Mouse (Mus musculus): ENCODE results near the gene Taz. TPM values are rescaled to one million over a fixed set of nuclear protein-coding genes. Genes with fewer than 3 reads are reported as not detected.
A peak's percentile ranks its signal among the peaks of the same experiment; 100 is the strongest.

The Taz gene
- polyA plus RNA-seq, 1 experiment from 2014 or later: 77.6 TPM

- ATAC-seq (replicated peaks; ENCODE audit: extremely low read depth, insufficient read depth, low FRiP score): peak; percentile 18; the same call in 1 of the 2 replicates
- peak overlapping the region; percentile 93 for H3K27ac ChIP-seq (ENCODE audit: low read length)
Observed at GRCm38 (mm10) chrX:74246693-74247092, 35.0 kb upstream of the Taz start.

DNA sequence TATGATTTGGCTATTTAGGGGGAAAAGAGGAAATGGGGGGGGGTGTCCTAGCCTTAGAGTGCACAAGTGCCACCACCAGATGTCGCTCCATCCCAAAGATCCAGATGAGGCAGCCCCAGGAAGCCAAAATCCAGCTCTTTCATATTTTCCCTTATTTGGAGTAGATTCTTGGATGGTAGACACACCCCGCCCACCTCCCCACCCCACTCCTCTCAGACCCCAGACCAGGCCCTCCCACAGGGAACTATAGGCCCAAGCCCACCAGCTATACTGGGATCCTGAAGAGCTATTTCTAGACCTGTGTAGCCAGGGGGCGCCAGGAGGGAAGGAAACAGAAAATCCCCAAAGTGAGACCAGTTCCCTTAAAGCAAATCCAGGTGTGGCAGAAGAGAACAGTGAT is 33.1 kb upstream of the Taz start:
- peak overlapping the region; percentile 68 for H3K4me2 ChIP-seq (ENCODE audit: low read depth, low read length)
- peaks cover 2% of the 10 kb centered on the region; the same call in 1 of the 2 replicates for H3K4me1 ChIP-seq (ENCODE audit: control insufficient read depth, insufficient read depth, low read length)
- WGBS: 5% methylated on average over 3 of the region's 3 CpGs
- ATAC-seq (replicated peaks; ENCODE audit: extremely low read depth, insufficient read depth, low FRiP score): no peak
- H3K36me3 ChIP-seq (ENCODE audit: control insufficient read depth, insufficient read depth): no peaks in the 10 kb centered on the region
- H3K9ac ChIP-seq (ENCODE audit: low read length): peak overlapping the region; percentile 76
- peak overlapping the region; percentile 51 for H3K4me3 ChIP-seq (ENCODE audit: low read length)
- no peaks in the 10 kb centered on the region for H3K9me3 ChIP-seq (replicated peaks; ENCODE audit: control insufficient read depth, low read length)
- H3K27me3 ChIP-seq (ENCODE audit: control insufficient read depth, insufficient read depth, low read length): no peaks in the 10 kb centered on the region
- peak overlapping the region; percentile 81 for H3K27ac ChIP-seq (ENCODE audit: low read length)

More at GRCm38 (mm10) chrX:74246693-74247092, 35.0 kb upstream of the Taz start:
- no peaks in the 10 kb centered on the region for H3K27me3 ChIP-seq (ENCODE audit: control insufficient read depth, insufficient read depth, low read length)
- peaks cover 15% of the 10 kb centered on the region for H3K36me3 ChIP-seq (ENCODE audit: control insufficient read depth, insufficient read depth)
- no peaks in the 10 kb centered on the region for H3K9me3 ChIP-seq (replicated peaks; ENCODE audit: control insufficient read depth, low read length)
- H3K9ac ChIP-seq (ENCODE audit: low read length): peak overlapping the region; percentile 75
- peak overlapping the region; percentile 68 for H3K4me2 ChIP-seq (ENCODE audit: low read depth, low read length)
- 21% methylated on average over 15 of the region's 15 CpGs for WGBS
- peaks cover 9% of the 10 kb centered on the region for H3K4me1 ChIP-seq (ENCODE audit: control insufficient read depth, insufficient read depth, low read length)
- H3K4me3 ChIP-seq (ENCODE audit: low read length): peak overlapping the region; percentile 55

GRCm38 (mm10) chrX:74249615-74250014 is 32.1 kb upstream of the Taz start, which contains the start of gene Flna:
Gene Flna, minus strand, starts transcription at chrX:74249820.
- no peak for ATAC-seq (replicated peaks; ENCODE audit: extremely low read depth, insufficient read depth, low FRiP score)

GRCm38 (mm10) chrX:74254153-74254887 is 27.4 kb upstream of the Taz start, which contains the start of gene Emd:
Gene Emd, plus strand, starts transcription at chrX:74254687.
- Histone ChIP-seq H3K27ac (ENCODE audit: low read length) (peak within 1 kb of the TSS; percentile 91), H3K27me3 (ENCODE audit: control insufficient read depth, insufficient read depth, low read length) (no peaks in the 10 kb centered on the region), H3K4me2 (ENCODE audit: low read depth, low read length) (peak within 1 kb of the TSS; percentile 74), H3K9me3 (replicated peaks; ENCODE audit: control insufficient read depth, low read length) (no peaks in the 10 kb centered on the region), H3K4me3 (ENCODE audit: low read length) (peak within 1 kb of the TSS; percentile 69), H3K36me3 (ENCODE audit: control insufficient read depth, insufficient read depth) (peaks cover 7% of the 10 kb centered on the region), H3K9ac (ENCODE audit: low read length) (peak within 1 kb of the TSS; percentile 82), H3K4me1 (ENCODE audit: control insufficient read depth, insufficient read depth, low read length) (peaks cover 3% of the 10 kb centered on the region; the same call in 1 of the 2 replicates)
- WGBS: 18% methylated on average over 39 of the region's 39 CpGs
- ATAC-seq (replicated peaks; ENCODE audit: extremely low read depth, insufficient read depth, low FRiP score): peak; percentile 96

More at GRCm38 (mm10) chrX:74249615-74250014, 32.1 kb upstream of the Taz start, which contains the start of gene Flna:
- H3K27me3 ChIP-seq (ENCODE audit: control insufficient read depth, insufficient read depth, low read length): no peaks in the 10 kb centered on the region
- peak within 1 kb of the TSS; percentile 68 for H3K4me2 ChIP-seq (ENCODE audit: low read depth, low read length)
- no peaks in the 10 kb centered on the region for H3K36me3 ChIP-seq (ENCODE audit: control insufficient read depth, insufficient read depth)
- peaks cover 2% of the 10 kb centered on the region; the same call in 1 of the 2 replicates for H3K4me1 ChIP-seq (ENCODE audit: control insufficient read depth, insufficient read depth, low read length)
- H3K9ac ChIP-seq (ENCODE audit: low read length): peak within 1 kb of the TSS; percentile 76
- WGBS: 15% methylated on average over 38 of the region's 38 CpGs
- peak within 1 kb of the TSS; percentile 51 for H3K4me3 ChIP-seq (ENCODE audit: low read length)
- H3K27ac ChIP-seq (ENCODE audit: low read length): peak within 1 kb of the TSS; percentile 81
- no peaks in the 10 kb centered on the region for H3K9me3 ChIP-seq (replicated peaks; ENCODE audit: control insufficient read depth, low read length)

GRCm38 (mm10) chrX:74254888-74255565 is 26.7 kb upstream of the Taz start:
- Histone ChIP-seq H3K27me3 (ENCODE audit: control insufficient read depth, insufficient read depth, low read length) (no peaks in the 10 kb centered on the region), H3K4me1 (ENCODE audit: control insufficient read depth, insufficient read depth, low read length) (peaks cover 3% of the 10 kb centered on the region; the same call in 1 of the 2 replicates), H3K9me3 (replicated peaks; ENCODE audit: control insufficient read depth, low read length) (no peaks in the 10 kb centered on the region), H3K36me3 (ENCODE audit: control insufficient read depth, insufficient read depth) (peaks cover 7% of the 10 kb centered on the region), H3K9ac (ENCODE audit: low read length) (peak overlapping the region; percentile 82), H3K4me3 (ENCODE audit: low read length) (peak overlapping the region; percentile 69), H3K27ac (ENCODE audit: low read length) (peak overlapping the region; percentile 91), H3K4me2 (ENCODE audit: low read depth, low read length) (peak overlapping the region; percentile 74)
- 18% methylated on average over 31 of the region's 31 CpGs for WGBS
- ATAC-seq (replicated peaks; ENCODE audit: extremely low read depth, insufficient read depth, low FRiP score): no peak; the same call in 1 of the 2 replicates

GRCm38 (mm10) chrX:74257746-74258145 is 24.0 kb upstream of the Taz start:
- H3K4me2 ChIP-seq (ENCODE audit: low read depth, low read length): no peak overlapping the region
- peaks cover 3% of the 10 kb centered on the region; the same call in 1 of the 2 replicates for H3K4me1 ChIP-seq (ENCODE audit: control insufficient read depth, insufficient read depth, low read length)
- H3K27me3 ChIP-seq (ENCODE audit: control insufficient read depth, insufficient read depth, low read length): no peaks in the 10 kb centered on the region
- no peak for ATAC-seq (replicated peaks; ENCODE audit: extremely low read depth, insufficient read depth, low FRiP score)
- H3K4me3 ChIP-seq (ENCODE audit: low read length): no peak overlapping the region
- no peak overlapping the region for H3K9ac ChIP-seq (ENCODE audit: low read length)
- H3K36me3 ChIP-seq (ENCODE audit: control insufficient read depth, insufficient read depth): peaks cover 7% of the 10 kb centered on the region
- H3K27ac ChIP-seq (ENCODE audit: low read length): no peak overlapping the region
- H3K9me3 ChIP-seq (replicated peaks; ENCODE audit: control insufficient read depth, low read length): no peaks in the 10 kb centered on the region
- 91% methylated on average over 3 of the region's 3 CpGs for WGBS

GRCm38 (mm10) chrX:74269736-74270061 is 12.0 kb upstream of the Taz start:
- Histone ChIP-seq H3K27ac (ENCODE audit: low read length) (peak overlapping the region; percentile 90), H3K4me1 (ENCODE audit: control insufficient read depth, insufficient read depth, low read length) (no peaks in the 10 kb centered on the region), H3K9ac (ENCODE audit: low read length) (peak overlapping the region; percentile 62), H3K9me3 (replicated peaks; ENCODE audit: control insufficient read depth, low read length) (no peaks in the 10 kb centered on the region), H3K4me3 (ENCODE audit: low read length) (peak overlapping the region; percentile 72), H3K27me3 (ENCODE audit: control insufficient read depth, insufficient read depth, low read length) (no peaks in the 10 kb centered on the region), H3K36me3 (ENCODE audit: control insufficient read depth, insufficient read depth) (peaks cover 3% of the 10 kb centered on the region; the same call in 1 of the 2 replicates), H3K4me2 (ENCODE audit: low read depth, low read length) (peak overlapping the region; percentile 55)
- WGBS: 25% methylated on average over 3 of the region's 3 CpGs
- ATAC-seq (replicated peaks; ENCODE audit: extremely low read depth, insufficient read depth, low FRiP score): peak; percentile 26

GRCm38 (mm10) chrX:74270062-74270901 is 11.4 kb upstream of the Taz start, which contains the start of gene Rpl10:
Gene Rpl10, plus strand, starts transcription at chrX:74270812.
- H3K9ac ChIP-seq (ENCODE audit: low read length): peak within 1 kb of the TSS; percentile 81
- peak; percentile 92 for ATAC-seq (replicated peaks; ENCODE audit: extremely low read depth, insufficient read depth, low FRiP score)
- peak within 1 kb of the TSS; percentile 71 for H3K4me2 ChIP-seq (ENCODE audit: low read depth, low read length)
- no peaks in the 10 kb centered on the region for H3K9me3 ChIP-seq (replicated peaks; ENCODE audit: control insufficient read depth, low read length)
- H3K27ac ChIP-seq (ENCODE audit: low read length): peak within 1 kb of the TSS; percentile 90
- peak within 1 kb of the TSS; percentile 72 for H3K4me3 ChIP-seq (ENCODE audit: low read length)
- H3K4me1 ChIP-seq (ENCODE audit: control insufficient read depth, insufficient read depth, low read length): no peaks in the 10 kb centered on the region
- 9% methylated on average over 42 of the region's 42 CpGs for WGBS
- no peaks in the 10 kb centered on the region for H3K27me3 ChIP-seq (ENCODE audit: control insufficient read depth, insufficient read depth, low read length)
- peaks cover 3% of the 10 kb centered on the region; the same call in 1 of the 2 replicates for H3K36me3 ChIP-seq (ENCODE audit: control insufficient read depth, insufficient read depth)

Measured in heart, embryonic 16.5 days (tissue).